Mouse (Mus musculus) thymus, postnatal 36 days (tissue): ENCODE measurements around the gene Cog4.
"Not testable (repeated sequence)": the region's sequence is repeated elsewhere in the genome, so short reads cannot be mapped to it uniquely, and the experiment has no call there.

ENCODE experiments used
- DNase-seq, 2 experiments: peaks; one replicate each; pipeline ENCODE4 v3.0.0; 2022; ENCODE audit warnings: mixed read lengths in 2 of 2

Gene Cog4

DNA sequence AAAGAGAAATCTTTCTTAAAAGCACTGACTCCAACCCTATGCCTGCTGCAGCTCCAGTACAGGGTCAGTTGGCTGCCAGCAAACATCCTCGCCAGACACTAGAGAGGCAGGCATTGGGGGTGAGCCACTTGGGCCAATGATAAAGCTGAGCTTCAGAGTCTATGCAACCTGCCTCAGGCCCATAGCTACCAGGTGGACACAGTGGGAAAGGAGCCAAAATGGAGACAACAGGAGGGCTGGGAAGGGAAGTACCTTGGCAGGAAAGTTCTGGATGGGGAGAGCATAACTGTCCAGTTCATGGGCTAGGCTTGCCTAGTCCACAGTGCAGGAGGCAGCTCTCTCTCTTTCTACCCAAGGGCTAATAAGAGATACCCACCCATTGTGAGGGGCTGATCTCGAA, 46.5 kb downstream of the Cog4 start:
- DNase-seq, result no peak

- no peak for DNase-seq
Observed at GRCm38 (mm10) chr8:110894851-110895250, 48.5 kb downstream of the Cog4 start.

DNA sequence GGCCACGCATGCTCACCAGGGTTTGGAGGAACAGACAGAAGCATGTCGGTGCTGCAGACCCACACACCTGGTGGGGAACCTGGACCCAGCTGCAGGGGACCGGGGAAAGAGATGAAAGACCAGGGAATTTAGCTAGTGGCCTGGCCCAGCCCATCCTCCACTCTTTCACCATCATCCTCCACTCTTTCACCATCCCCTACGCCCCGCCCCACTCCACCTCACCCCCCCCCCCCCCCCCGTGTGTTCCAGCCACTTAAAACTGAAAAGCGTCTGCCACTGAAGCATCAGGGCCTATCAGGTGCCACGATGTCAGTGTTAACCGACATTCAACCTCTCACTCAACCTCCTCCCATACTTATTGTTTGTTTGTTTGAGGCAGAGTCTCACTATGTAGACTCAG, 48.9 kb downstream of the Cog4 start:
- no peak for DNase-seq

DNA sequence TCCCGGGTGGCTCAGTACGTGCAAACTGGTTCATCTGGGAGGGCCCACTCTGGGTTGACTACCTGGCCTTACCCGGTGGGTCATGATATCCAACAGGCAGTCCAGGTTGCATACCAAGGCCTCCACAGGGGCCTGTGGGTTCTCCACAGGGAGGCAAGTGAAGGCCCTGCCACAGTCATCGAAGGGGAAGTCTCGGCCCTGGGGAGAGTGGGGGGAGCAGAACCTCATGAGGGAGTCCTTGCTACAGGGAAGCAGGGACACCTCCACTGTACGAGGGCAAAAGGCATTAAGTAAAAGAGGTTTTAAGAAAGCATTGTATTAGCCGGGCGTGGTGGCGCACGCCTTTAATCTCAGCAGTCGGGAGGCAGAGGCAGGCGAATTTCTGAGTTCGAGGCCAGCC, 49.4 kb downstream of the Cog4 start:
- DNase-seq, result no peak

DNA sequence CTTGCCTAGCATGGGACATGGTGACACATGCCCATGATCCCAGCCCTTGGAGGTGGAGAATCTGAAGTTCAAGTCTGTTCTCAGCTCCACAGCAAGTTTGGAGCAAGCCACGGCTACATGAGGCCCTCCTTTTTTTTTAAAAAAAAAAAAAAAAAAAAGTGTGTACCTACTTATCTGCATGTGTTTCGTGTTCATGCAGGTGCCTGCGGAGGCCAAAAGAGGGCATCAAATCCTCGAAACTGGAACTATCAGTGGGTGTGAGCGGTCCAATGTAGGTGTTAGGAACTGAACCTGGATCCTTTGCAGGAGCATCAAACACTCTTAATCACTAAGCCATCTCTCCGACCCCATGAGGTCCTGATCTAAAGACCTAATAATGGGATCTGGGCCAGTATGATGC, 51.1 kb downstream of the Cog4 start:
- no peak for DNase-seq

DNA sequence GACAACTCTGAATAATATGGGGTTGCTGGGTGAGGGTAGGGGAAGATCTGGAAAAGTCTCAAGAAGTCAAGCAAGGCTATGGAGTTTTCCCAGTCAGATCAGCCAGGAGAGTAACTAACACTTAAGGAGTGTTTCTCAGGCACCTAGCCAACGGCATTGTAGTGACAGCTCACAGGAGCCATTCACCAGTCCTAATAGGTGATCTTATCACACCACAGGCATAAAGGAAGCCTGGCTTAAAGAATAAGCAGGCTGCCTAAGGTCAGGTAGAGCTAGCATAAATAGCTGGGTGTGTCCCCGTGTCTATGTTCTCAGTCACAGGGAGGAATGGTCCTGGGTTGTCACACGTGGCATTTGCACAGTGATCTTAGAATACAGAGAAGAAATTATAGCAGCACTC, 54.7 kb downstream of the Cog4 start:
- no peak for DNase-seq

DNA sequence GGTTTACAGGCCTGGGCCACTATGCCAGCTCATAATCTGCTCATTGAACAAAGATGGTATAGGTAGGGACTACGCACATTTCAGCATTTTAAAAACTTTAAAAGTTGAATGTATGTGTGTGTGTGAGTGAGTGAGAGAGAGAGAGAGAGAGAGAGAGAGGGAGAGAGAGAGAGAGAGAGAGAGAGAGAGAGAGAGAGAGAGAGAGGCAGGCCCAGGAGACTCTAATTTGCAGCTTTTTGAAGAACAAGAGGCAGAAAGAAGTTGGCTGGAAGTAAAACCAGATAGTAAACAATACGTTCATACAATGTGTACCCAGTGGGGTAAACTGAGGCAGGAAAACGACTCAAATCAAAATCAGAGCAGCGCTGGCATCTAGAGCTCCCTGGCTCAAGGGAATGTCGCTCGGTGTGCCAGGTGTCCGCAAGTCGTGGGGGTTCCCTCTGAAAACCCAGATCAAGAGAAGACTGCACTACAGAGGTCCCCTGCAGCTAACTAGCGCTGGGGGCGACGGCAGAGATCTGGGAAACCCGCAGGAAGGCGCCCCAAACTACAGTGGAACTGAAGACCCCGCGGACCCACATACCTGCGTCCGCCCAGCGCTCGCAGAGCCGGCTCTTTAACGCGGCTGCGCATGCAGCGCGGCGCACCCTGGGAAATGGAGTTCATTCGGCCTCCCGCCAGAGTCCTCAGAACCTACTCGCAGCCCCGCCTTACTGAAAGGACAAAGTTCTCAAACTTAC, 55.6 kb downstream of the Cog4 start, which contains the start of gene Fuk:
Gene Fuk, minus strand, starts transcription at position 650 of the 740 bp plus-strand sequence.
- DNase-seq, result peak; percentile 82 to 86

- DNase-seq, result no peak
Observed at GRCm38 (mm10) chr8:110902579-110902965, 56.2 kb downstream of the Cog4 start.

DNA sequence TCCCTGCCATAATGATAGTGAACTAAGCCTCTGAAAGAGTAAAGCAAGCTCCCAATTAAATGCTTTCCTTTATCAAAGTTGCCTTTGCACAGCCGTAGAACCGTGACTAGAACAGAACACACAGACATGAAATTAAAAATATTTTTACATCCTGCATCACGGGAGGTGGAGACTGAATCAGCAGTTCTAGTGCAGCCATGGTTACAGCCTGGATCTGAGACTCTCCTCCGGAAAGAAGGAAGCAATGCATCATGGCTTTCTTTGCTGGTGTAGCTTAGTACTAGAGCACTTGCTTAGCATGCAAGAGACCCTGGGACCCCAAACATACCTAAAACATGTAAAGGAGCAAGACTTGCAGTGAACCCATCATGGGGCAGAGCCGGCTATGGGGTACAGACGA, 59.0 kb downstream of the Cog4 start:
- DNase-seq, result no peak

GRCm38 (mm10) chr8:110906682-110907081, 60.3 kb downstream of the Cog4 start:
- DNase-seq, result no peak

DNA sequence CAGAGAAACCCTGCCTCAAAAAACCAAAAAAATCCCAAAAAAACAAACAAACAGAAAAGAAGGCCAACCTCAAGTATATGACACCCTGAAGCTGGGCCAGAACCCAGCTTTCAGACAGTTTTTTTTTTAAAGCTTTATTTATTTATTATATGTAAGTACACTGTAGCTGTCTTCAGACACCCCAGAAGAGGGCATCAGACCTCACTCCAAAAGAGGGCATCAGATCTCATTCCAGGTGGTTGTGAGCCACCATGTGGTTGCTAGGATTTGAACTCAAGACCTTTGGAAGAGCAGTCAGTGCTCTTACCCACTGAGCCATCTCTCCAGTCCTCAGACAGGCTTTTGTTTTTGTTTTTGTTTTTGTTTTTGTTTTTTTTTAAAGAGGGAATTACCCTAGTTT, 63.5 kb downstream of the Cog4 start:
- not testable (repeated sequence) for DNase-seq

DNA sequence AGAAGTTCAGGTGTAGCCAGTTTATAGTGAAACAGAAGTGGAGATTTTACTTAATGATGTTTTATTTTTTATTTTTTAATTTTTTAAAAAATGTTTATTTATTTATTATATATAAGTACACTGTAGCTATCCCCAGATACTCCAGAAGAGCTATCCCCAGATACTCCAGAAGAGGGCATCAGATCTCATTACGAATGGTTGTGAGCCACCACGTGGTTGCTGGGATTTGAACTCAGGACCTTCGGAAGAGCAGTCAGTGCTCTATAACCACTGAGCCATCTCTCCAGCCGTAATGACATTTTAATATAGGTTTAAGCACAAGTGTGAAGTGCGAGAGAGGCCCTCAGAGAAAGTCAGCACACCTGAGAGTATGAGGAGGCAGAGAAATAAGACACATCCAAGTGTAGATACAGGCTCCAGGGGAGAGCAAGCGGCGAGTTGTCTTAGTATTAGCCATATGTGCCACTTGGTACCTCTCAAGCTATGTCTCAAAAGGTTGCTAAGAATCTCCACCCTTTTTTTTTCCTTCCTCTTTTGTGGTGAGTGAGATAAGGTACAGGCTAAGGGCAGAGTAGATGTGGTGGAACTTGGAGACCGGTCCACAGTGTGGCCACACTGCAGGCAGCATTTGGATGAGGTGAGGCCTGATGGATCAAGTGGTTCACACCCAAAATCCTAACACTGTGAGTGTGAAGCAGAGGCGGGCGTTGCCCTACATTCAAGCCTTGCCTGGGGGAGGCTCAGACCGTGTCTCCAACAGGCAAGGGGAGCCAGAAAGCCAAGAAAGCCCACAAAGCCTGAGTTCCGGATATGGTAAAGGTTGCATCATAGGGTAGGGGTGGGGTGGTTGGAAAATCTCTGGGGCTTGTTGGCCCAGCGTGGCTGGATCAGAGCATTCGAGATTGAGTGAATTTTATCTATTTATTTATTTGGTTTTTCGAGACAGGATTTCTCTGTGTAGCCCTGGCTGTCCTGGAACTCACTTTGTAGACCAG, 65.5 kb downstream of the Cog4 start:
- no peak for DNase-seq

DNA sequence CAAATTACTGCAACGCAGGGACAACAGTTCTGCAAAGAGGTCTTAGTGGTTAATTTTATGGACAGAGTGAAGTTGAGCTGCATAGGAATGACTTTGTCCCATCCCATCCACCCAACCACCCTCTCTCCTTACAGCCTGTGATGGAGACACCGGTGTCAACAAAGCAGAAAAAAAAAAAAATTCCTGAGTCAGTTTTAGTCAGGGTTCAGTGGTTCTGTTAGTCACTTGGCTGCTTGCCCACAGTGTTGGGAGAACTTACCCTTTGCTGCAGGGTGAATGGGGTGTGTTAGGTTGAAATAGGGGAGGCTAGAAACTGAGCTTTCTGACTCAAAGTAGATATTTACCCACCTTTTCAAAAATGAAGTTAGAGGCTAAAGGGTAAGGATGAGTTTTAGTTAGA, 71.0 kb downstream of the Cog4 start:
- DNase-seq, result no peak

DNA sequence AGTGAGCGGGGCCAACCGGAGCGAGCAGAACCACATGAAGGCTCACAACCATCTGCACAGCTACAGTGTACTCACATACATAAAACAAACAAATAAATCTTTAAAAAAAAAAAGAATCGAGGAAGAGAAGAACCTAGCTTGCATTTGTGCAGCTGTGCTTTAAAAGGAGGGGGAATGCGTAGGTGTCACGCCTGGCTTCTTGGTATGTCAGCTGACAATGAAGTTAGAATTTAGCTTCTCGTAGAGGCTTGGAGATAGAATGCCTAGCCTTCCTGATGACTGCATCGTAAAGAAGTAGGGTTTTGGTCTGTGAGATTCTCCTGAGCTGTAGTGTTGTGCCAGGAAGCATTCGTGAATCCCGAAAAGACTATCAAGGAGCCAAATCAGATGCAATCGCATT, 71.6 kb downstream of the Cog4 start:
- DNase-seq, result no peak

DNA sequence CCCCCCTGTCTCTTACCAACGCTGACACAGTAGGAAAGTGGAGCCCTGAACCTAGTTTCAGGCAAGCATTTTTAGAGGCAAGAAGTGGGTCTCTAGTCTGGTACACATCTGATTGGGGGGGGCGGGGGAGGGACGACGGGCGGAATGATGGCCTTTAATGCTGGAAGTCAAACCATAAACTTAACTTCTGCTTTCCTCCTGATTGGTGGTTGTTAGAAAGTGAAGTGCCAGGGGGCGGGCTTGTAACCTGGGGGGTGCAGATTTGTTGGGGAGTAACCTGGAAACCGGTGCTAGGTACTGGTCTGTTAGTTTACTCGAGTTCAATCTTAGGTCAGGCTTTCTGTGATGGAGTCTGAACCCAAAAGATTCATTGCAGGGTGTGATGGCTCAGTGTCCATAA, 72.1 kb downstream of the Cog4 start:
- no peak for DNase-seq

- DNase-seq, result peak; percentile 78 to 90
Observed at GRCm38 (mm10) chr8:110919341-110920031, 73.1 kb downstream of the Cog4 start, which contains the start of gene St3gal2. Gene St3gal2 (plus strand): TSS chr8:110919922.

- no peak for DNase-seq
Observed at GRCm38 (mm10) chr8:110920032-110920772, 73.8 kb downstream of the Cog4 start.

- DNase-seq, result no peak
Observed at GRCm38 (mm10) chr8:110920773-110921277, 74.4 kb downstream of the Cog4 start.

DNA sequence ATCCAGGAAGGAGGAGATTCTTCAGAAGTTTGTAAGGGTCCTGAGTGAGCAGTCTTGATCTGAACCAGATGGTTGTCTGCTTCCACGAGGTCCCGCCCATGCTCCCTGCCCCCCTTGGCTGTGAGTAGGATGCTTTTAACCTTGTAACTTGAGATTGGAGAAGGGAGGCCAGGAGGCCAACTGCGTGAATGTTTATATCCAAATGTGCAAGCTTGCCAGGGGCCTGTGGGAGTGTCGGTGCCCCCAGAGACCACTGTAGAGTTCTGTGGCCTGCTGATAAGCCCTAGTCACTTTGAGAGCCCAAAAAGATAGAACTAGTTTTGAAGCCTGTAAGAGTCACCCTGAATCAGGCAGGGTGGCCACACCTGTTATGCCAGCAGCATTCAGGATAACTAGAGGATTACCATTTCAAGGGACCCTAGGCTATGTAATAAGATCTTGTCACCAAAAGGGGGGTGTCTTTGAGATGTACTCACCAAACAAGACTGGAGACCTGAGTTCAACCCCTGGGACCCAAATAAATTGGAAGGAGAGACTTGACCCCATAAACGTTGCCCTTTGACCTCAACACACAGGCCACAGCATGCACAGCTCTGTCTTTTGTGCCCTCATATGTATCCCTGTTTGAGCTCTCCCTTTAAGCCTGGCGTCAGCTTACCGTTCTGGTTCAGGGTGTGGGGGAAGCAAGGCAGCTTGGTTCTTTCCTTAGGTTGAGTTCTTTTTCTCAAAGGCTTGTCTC, 75.3 kb downstream of the Cog4 start:
- DNase-seq, result no peak

- DNase-seq, result no peak
Observed at GRCm38 (mm10) chr8:110925691-110926140, 79.3 kb downstream of the Cog4 start.

DNA sequence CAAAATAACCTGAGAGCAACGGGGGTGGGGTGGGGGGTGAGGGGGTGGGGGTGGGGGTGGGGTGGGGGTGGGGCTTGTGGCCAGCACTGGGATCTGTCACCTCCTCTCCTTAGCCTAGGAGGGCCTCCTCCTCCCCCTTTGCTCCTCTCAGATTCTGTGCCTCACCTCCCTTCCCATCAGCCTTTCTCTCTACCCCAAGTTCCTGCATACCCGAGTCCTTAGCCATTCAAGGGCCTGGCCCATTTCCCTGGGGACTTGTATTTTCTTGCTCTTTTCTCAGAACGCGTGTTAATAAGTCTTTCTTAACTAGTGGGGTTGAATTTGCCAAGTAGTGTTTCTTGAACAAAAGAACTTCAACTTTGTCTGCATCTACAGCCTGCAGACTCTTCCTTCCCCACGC, 80.3 kb downstream of the Cog4 start:
- no peak for DNase-seq
